Mouse (Mus musculus) adrenal gland, postnatal 25 days (tissue): Measurements from ENCODE around the gene Hc. TPM values are rescaled to one million over a fixed set of nuclear protein-coding genes. Genes with fewer than 3 reads are reported as not detected.

Experiments used
- DNase-seq: peaks from one replicate; pipeline ENCODE4 v3.0.0; 2021; ENCODE audit warnings: mixed read lengths
- total RNA-seq: library from RNA; stranded (reverse); gene quantifications from 2 replicates; pipeline ENCODE4 v1.2.3, GENCODE M21; 2021

Gene Hc
- total RNA-seq, 1 experiment from 2014 or later, result not detected

- DNase-seq, result no peak
These were observed 84.1 kb downstream of the Hc start for GRCm38 (mm10) chr2:34976945-34977658.

- no peak for DNase-seq
These were observed 84.8 kb downstream of the Hc start for GRCm38 (mm10) chr2:34976447-34976846.

GRCm38 (mm10) chr2:34973087-34973486, 88.2 kb downstream of the Hc start:
- DNase-seq, result no peak

- no peak for DNase-seq
These were observed 90.0 kb downstream of the Hc start for GRCm38 (mm10) chr2:34971080-34971888.

- peak; percentile 88 for DNase-seq
These were observed 91.0 kb downstream of the Hc start for GRCm38 (mm10) chr2:34970092-34970750.

- DNase-seq, result no peak
These were observed 92.1 kb downstream of the Hc start for GRCm38 (mm10) chr2:34969166-34969565.

GRCm38 (mm10) chr2:34966243-34966934, 94.8 kb downstream of the Hc start:
- DNase-seq, result no peak

GRCm38 (mm10) chr2:34965806-34966205, 95.4 kb downstream of the Hc start:
- DNase-seq, result no peak

GRCm38 (mm10) chr2:34965293-34965692, 95.9 kb downstream of the Hc start:
- DNase-seq, result peak; percentile 26

- DNase-seq, result no peak
These were observed 96.6 kb downstream of the Hc start for GRCm38 (mm10) chr2:34964651-34965050.

GRCm38 (mm10) chr2:34964230-34964629, 97.0 kb downstream of the Hc start:
- DNase-seq, result no peak

GRCm38 (mm10) chr2:34963371-34963956, 97.8 kb downstream of the Hc start:
- no peak for DNase-seq

- no peak for DNase-seq
These were observed 98.3 kb downstream of the Hc start for GRCm38 (mm10) chr2:34962893-34963292.

- no peak for DNase-seq
These were observed 99.0 kb downstream of the Hc start for GRCm38 (mm10) chr2:34962211-34962610.

GRCm38 (mm10) chr2:34961481-34962036, 99.7 kb downstream of the Hc start, which contains the start of gene Traf1:
Gene Traf1, minus strand, starts transcription at chr2:34961772.
- peak; percentile 64 for DNase-seq

GRCm38 (mm10) chr2:34960966-34961365, 100.3 kb downstream of the Hc start:
- no peak for DNase-seq

- DNase-seq, result no peak
These were observed 100.8 kb downstream of the Hc start for GRCm38 (mm10) chr2:34960466-34960865.

- DNase-seq, result no peak
These were observed 102.7 kb downstream of the Hc start for GRCm38 (mm10) chr2:34958582-34958981.

GRCm38 (mm10) chr2:34958036-34958435, 103.2 kb downstream of the Hc start:
- no peak for DNase-seq

GRCm38 (mm10) chr2:34957405-34957804, 103.8 kb downstream of the Hc start:
- no peak for DNase-seq

GRCm38 (mm10) chr2:34956941-34957340, 104.3 kb downstream of the Hc start:
- DNase-seq, result no peak

- DNase-seq, result no peak
These were observed 106.9 kb downstream of the Hc start for GRCm38 (mm10) chr2:34954344-34954743.
